Mouse (Mus musculus) ES-E14 (cell line): ENCODE measurements around the gene Tchhl1. TPM values are rescaled to one million over a fixed set of nuclear protein-coding genes. Genes with fewer than 3 reads are reported as not detected.
"Not testable (repeated sequence)": the region's sequence is repeated elsewhere in the genome, so short reads cannot be mapped to it uniquely, and the experiment has no call there.

Experiments
- DNase-seq: peaks from one replicate; pipeline ENCODE4 v3.0.0-alpha.2; 2013; ENCODE audit warnings: low read depth, low spot score
- H3K27ac ChIP-seq: 2 replicates; pipeline ENCODE4 v1.5.1; 2012; ENCODE audit warnings: low read depth, mild to moderate bottlenecking, low read length, moderate library complexity, mixed read lengths; ENCODE audit not compliant: poor library complexity, insufficient read depth, severe bottlenecking
- H3K36me3 ChIP-seq: 2 replicates; pipeline ENCODE4 v1.6.1; 2012; ENCODE audit warnings: mild to moderate bottlenecking, low read length, moderate library complexity, mixed read lengths; ENCODE audit not compliant: control insufficient read depth, poor library complexity, insufficient read depth, severe bottlenecking
- H3K4me1 ChIP-seq, 2 experiments: fragments of 150-350 bp in 1 of 2; sonication (generic) in 1 of 2; 2 replicates each; pipeline ENCODE4 v1.6.1; 2012; ENCODE audit warnings: low read length in 2 of 2, mild to moderate bottlenecking in 1 of 2, mixed read lengths in 1 of 2; ENCODE audit not compliant: control insufficient read depth in 2 of 2, insufficient read depth in 2 of 2, poor library complexity in 1 of 2
- H3K4me3 ChIP-seq, 2 experiments: fragments of 150-350 bp in 1 of 2; sonication (generic) in 1 of 2; 2 replicates each; pipeline ENCODE4 v1.5.1; 2012; ENCODE audit warnings: low read length in 2 of 2, low read depth in 1 of 2, mild to moderate bottlenecking in 1 of 2, mixed read lengths in 1 of 2; ENCODE audit not compliant: insufficient read depth in 1 of 2, poor library complexity in 1 of 2, severe bottlenecking in 1 of 2
- H3K9ac ChIP-seq: 2 replicates; pipeline ENCODE4 v1.6.1; 2012; ENCODE audit warnings: low read depth, mild to moderate bottlenecking, low read length, mixed read lengths; ENCODE audit not compliant: poor library complexity, insufficient read depth, severe bottlenecking
- H3K9me3 ChIP-seq: fragments of 150-350 bp; sonication (generic); 2 replicates; pipeline ENCODE4 v1.6.1; 2012; ENCODE audit warnings: low read depth, mild to moderate bottlenecking, low read length; ENCODE audit not compliant: control insufficient read depth, insufficient read depth
- CHD2 ChIP-seq: IDR thresholded peaks from 2 replicates; pipeline ENCODE4 v1.6.1; 2014; ENCODE audit warnings: mild to moderate bottlenecking, low read depth, low read length, inconsistent platforms
- HCFC1 ChIP-seq: IDR thresholded peaks from 2 replicates; pipeline ENCODE4 v1.6.1; 2012; ENCODE audit warnings: low read length, inconsistent platforms, borderline replicate concordance; ENCODE audit not compliant: insufficient read depth
- MAFK ChIP-seq: IDR thresholded peaks from 2 replicates; pipeline ENCODE4 v1.6.1; 2014; ENCODE audit warnings: mild to moderate bottlenecking, low read depth, low read length, inconsistent platforms; ENCODE audit not compliant: insufficient read depth
- ZC3H11A ChIP-seq: IDR thresholded peaks from 2 replicates; pipeline ENCODE4 v1.6.1; 2012; ENCODE audit warnings: low read depth, mild to moderate bottlenecking, inconsistent platforms, low read length, borderline replicate concordance
- ZNF384 ChIP-seq: IDR thresholded peaks from 2 replicates; pipeline ENCODE4 v1.6.1; 2012; ENCODE audit warnings: low read depth, low read length, inconsistent platforms
- in situ Hi-C, 2 experiments: fragments of 600-800 bp; cut with MboI; formaldehyde crosslinking; loops; one replicate each; pipeline ENCODE4 v1.15.1; 2025; ENCODE audit warnings: low sequenced_read_pairs in 2 of 2, inconsistent platforms in 1 of 2; ENCODE audit not compliant: unreplicated experiment in 2 of 2
- total RNA-seq: library from RNA; depleted of rRNA; stranded (reverse); fragments of 300-350 nt; gene quantifications from 2 replicates; pipeline ENCODE4 v1.2.3, GENCODE M21; 2012

Tchhl1 gene
- total RNA-seq, 1 experiment = not detected

- no peak overlapping the region for H3K4me3 ChIP-seq
- TF ChIP-seq ZNF384 (no peak), ZC3H11A (peak; percentile 80)
- no peaks in the 10 kb centered on the region for H3K4me1 ChIP-seq
- H3K36me3 ChIP-seq = no peaks in the 10 kb centered on the region
- H3K9me3 ChIP-seq = no peaks in the 10 kb centered on the region
- no peak overlapping the region for H3K9ac ChIP-seq
- H3K27ac ChIP-seq = no peak overlapping the region
- in situ Hi-C loops = loop anchor here (5.0 to 25.0 kb wide), 4 partner anchors 129 to 382 kb away; no protein-coding TSS in a partner anchor
- peak; percentile 70 for DNase-seq
These were observed 25.4 kb downstream of the Tchhl1 start for GRCm38 (mm10) chr3:93493992-93494391.

GRCm38 (mm10) chr3:93494774-93495173 lies 26.2 kb downstream of the Tchhl1 start:
- not testable (repeated sequence) for H3K27ac ChIP-seq, H3K9ac ChIP-seq, H3K4me3 ChIP-seq, H3K9me3 ChIP-seq, H3K36me3 ChIP-seq, DNase-seq, H3K4me1 ChIP-seq
- in situ Hi-C loops = loop anchor here (5.0 to 25.0 kb wide), 4 partner anchors 130 to 382 kb away; no protein-coding TSS in a partner anchor

- H3K9me3 ChIP-seq = no peaks in the 10 kb centered on the region
- H3K4me3 ChIP-seq = no peak overlapping the region
- in situ Hi-C loops = loop anchor here (10.0 to 25.0 kb wide), 3 partner anchors 132 to 385 kb away; no protein-coding TSS in a partner anchor
- no peaks in the 10 kb centered on the region for H3K4me1 ChIP-seq
- TF ChIP-seq ZC3H11A (no peak), ZNF384 (no peak), HCFC1 (no peak), CHD2 (no peak), MAFK (no peak)
- H3K36me3 ChIP-seq = no peaks in the 10 kb centered on the region
- no peak for DNase-seq
- no peak overlapping the region for H3K9ac ChIP-seq
- H3K27ac ChIP-seq = no peak overlapping the region
These were observed 28.6 kb downstream of the Tchhl1 start for GRCm38 (mm10) chr3:93497131-93497530.

GRCm38 (mm10) chr3:93499129-93499528 lies 30.6 kb downstream of the Tchhl1 start:
- Histone ChIP-seq H3K9ac (no peak overlapping the region), H3K4me3 (no peak overlapping the region), H3K9me3 (no peaks in the 10 kb centered on the region), H3K4me1 (no peaks in the 10 kb centered on the region), H3K27ac (no peak overlapping the region), H3K36me3 (no peaks in the 10 kb centered on the region)
- in situ Hi-C loops = loop anchor here (10.0 to 25.0 kb wide), 3 partner anchors 134 to 387 kb away; no protein-coding TSS in a partner anchor
- DNase-seq = no peak
- no peak for TF ChIP-seq HCFC1
- no peak for TF ChIP-seq ZC3H11A
- TF ChIP-seq CHD2 = no peak

GRCm38 (mm10) chr3:93504536-93505189 lies 36.1 kb downstream of the Tchhl1 start:
- TF ChIP-seq ZNF384 (no peak), ZC3H11A (no peak), HCFC1 (no peak), CHD2 (no peak), MAFK (no peak)
- Histone ChIP-seq H3K9me3 (no peaks in the 10 kb centered on the region), H3K4me1 (peaks cover 1 to 8% of the 10 kb centered on the region in 2 experiments; a peak in 1 of 4 replicates), H3K4me3 (no peak overlapping the region), H3K36me3 (no peaks in the 10 kb centered on the region), H3K9ac (no peak overlapping the region), H3K27ac (no peak overlapping the region)
- in situ Hi-C loops = no loop called here
- DNase-seq = no peak
